Mouse (Mus musculus): Measurements from ENCODE around the gene Epha1.

Gene Epha1

DNA sequence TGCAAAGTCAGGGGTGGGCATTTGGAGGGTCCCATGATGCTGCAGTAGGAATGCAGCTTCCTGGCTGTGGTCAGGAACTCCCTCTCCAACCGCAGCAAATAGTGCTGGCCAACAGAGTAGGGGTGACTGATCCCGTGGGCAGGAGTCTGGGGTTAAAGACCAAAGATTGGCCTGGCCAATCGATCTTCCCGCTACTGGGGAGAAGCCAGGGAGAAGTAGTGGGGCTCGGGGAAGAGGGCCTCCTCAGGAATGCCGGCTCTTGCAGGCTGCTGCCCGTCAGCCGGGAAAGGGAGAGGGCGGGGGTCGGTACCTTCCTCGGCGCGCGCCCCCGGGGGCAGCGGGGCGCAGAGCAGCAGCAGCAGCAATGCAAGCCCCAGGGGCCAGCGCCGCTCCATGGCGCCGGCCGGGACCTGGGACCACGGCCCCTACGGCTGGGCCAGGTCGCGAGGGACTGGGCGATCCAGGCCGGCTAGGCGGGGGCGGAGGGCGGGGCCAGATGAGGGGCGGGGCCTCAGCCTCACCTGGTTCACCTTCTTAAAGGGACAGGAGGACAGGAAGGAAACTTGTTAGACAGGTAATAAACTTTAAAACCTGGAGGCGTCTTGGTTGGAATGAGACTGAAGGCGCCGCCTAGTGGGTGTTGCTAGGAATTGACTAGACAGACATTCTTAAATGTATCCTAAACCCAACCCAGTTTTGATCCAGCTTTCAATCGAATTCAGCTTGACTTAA is at the start of gene Epha1:
TSS of gene Epha1 (minus strand) at position 453 of the 732 bp plus-strand sequence.
- DNase-seq (ENCODE audit: low spot score) = no peak

DNA sequence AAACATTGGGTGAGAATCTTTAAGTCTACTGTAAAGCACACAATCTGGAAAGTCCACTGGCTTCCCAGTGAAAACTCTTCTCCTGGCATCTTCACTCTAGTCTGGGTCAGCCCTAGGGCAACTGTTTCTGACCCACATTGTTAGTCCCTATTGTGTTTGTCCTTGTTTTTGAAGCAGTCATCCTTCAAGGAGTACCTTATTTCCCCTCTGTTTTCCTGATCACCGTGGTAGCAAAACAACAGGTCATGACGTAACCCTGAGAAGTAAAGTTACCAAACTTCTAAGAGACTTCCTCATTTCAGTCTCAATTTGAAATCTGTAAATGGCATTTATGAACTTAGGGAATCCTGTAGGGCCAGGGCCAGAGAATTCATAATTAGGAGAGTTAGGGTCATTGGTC is 48.4 kb upstream of the Epha1 start:
- DNase-seq (ENCODE audit: low spot score) = no peak

GRCm38 (mm10) chr6:42419443-42419842 is 46.4 kb upstream of the Epha1 start:
- DNase-seq (ENCODE audit: low spot score) = no peak

GRCm38 (mm10) chr6:42405134-42405533 is 32.1 kb upstream of the Epha1 start, which contains the start of gene Tas2r135:
Gene Tas2r135, plus strand, starts transcription at chr6:42405434.
- DNase-seq (ENCODE audit: low spot score) = no peak

- no peak for DNase-seq (ENCODE audit: low spot score)
These were observed 26.9 kb upstream of the Epha1 start, which contains the start of gene Tas2r143 for GRCm38 (mm10) chr6:42399938-42400337. Gene Tas2r143, plus strand, starts transcription at chr6:42400238.

GRCm38 (mm10) chr6:42398998-42399397 is 25.9 kb upstream of the Epha1 start:
- no peak for DNase-seq (ENCODE audit: low spot score)

GRCm38 (mm10) chr6:42398285-42398684 is 25.2 kb upstream of the Epha1 start:
- no peak for DNase-seq (ENCODE audit: low spot score)

DNA sequence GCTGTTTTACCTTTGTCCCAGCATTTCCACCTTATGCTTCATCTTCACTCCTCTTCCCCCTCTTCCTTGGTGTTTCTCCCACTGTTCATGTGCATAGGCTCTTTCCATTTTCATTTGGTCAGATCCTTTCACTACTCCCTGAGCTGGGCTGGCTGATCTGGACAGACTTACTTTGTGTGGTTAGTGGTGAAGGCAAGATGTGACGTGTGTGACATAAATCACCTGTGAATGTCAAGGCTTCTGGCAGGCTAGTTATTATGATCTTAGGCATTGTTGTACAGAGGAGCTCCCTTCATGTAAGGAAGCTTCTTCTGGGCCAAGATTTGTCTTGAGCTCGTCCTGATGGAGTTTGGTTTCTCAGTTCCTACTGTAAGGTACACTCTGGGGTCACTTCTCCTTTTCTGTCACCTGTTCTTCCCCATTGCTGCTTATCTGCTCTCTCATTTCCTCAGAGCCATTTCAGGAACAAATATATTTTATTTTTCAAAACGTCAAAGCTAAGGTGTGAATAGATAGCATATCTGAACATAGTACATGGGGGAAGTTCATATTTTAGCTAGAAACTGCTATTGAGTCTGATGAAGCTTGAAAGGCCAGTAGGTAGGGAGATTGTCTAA is 24.1 kb upstream of the Epha1 start:
- no peak for DNase-seq (ENCODE audit: low spot score)

- peak; percentile 82 for DNase-seq (ENCODE audit: low spot score)
These were observed 23.1 kb upstream of the Epha1 start for GRCm38 (mm10) chr6:42395960-42396809.

DNA sequence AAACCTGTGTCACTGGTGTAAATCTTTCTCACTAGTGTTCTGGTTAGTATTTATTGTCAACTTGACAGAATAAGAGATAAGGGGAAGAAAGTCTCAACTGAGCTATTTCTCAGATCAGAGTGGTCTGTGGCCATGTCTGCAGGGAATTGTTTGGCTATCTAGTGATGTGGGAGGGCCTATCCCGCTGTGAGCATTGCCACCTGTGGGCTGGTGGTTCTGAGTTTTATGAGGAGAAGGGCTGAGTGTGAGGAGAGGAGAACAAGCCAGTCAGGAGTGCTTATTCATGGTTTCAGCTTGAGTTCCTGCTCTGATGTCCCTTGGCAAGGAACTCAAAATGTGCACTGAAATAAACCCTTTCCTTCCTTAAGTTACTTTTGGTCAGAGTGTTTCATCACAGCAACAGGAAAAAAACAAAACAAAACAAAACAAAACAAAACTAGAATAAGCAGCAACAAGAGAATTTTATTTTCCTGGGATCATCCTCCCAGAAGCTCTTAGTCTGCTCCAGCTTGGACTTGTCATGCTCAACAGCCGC is 18.8 kb upstream of the Epha1 start:
- DNase-seq (ENCODE audit: low spot score) = no peak

DNA sequence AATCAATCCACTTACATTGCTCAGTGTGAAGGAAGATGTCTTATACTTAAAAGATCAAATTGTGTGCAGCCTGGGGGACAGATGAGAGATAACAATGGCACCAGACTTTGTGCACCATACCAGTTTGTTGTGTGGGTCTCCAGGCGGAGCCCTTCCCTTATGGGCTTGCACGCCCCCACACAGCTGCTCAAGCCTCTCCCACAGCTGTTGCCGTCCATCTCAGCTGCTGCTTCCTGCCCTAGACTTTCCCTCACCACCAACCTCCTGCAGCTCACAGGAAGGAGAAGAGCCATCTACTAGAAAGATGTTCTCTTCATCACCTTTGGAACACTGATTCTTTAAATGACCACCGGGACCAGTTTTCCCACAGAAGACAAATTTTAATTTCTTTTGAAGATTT is 12.6 kb upstream of the Epha1 start:
- DNase-seq (ENCODE audit: low spot score) = no peak

DNA sequence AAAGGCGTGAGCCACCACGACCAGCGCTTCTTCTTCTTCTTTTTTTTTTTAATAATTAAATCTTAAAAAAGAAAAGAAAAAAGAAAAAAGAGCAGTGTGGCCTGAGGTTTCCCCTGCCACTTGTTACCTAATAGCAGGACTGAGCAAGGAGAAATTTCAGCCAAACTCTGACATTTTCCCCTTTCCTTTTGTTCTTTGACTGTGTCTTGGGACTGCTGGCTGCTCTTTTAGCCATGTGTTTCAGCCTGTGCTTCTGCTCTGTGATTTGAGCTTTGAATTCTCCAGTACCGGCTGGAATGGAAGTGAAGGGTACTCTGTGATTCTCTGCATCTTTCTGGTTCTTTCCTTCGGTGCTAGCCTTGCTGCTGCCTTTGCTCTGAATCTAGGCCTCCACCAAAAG is 10.3 kb upstream of the Epha1 start:
- no peak for DNase-seq (ENCODE audit: low spot score)

GRCm38 (mm10) chr6:42381916-42382381 is 8.9 kb upstream of the Epha1 start:
- DNase-seq (ENCODE audit: low spot score) = no peak

- DNase-seq (ENCODE audit: low spot score) = no peak
These were observed 8.2 kb upstream of the Epha1 start for GRCm38 (mm10) chr6:42381221-42381620.

- DNase-seq (ENCODE audit: low spot score) = no peak
These were observed 7.5 kb upstream of the Epha1 start for GRCm38 (mm10) chr6:42380416-42381144.

- no peak for DNase-seq (ENCODE audit: low spot score)
These were observed 6.5 kb upstream of the Epha1 start for GRCm38 (mm10) chr6:42379551-42379950.

DNA sequence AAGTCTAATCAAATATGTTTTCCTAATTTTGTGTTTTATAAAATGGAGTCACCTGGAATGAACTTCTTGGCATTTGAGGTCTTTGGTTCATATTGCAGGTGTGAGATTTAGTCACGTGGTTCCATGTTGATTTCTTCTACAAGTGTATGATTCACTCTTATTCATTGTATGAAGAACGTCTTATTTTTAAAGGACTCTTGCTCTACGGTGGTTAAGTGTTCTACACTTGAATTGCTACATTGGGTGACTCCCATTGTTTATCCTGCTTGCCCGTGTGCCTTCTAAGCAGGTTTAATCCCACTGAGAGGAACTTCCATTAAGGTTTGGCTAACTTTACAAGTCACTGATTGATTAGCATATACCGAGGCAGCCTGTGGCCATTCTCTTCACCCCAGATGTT is 4.2 kb upstream of the Epha1 start:
- no peak for DNase-seq (ENCODE audit: low spot score)

- no peak for DNase-seq (ENCODE audit: low spot score)
These were observed 3.5 kb upstream of the Epha1 start for GRCm38 (mm10) chr6:42376504-42377019.

GRCm38 (mm10) chr6:42376016-42376415 is 2.9 kb upstream of the Epha1 start:
- DNase-seq (ENCODE audit: low spot score) = no peak

DNA sequence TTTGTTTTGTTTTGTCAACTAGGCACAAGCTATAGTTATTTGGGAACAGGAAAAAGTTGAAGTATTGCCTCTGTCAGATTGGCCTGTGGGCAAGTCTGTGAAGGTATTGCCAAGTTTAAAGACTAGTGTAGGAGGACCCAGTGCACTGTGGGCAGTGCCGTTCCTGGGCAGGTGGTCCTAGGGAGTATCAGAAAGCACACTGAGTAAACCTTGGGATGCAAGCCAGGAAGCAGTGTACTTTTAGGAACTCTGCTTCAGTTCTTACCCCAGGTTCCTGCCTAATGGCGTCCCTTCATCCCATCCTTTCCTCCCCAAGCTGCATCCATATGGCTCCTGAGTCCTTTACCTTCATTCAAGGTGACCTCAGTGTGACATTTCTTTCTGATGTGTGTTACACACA is 2.1 kb upstream of the Epha1 start:
- DNase-seq (ENCODE audit: low spot score) = no peak

- no peak for DNase-seq (ENCODE audit: low spot score)
These were observed 1.6 kb upstream of the Epha1 start for GRCm38 (mm10) chr6:42374701-42375100.
